Mouse (Mus musculus) retina, postnatal 7 days (tissue): ENCODE data around the gene Gys1.
A peak's percentile ranks its signal among the peaks of the same experiment; 100 is the strongest.
"Not testable (repeated sequence)": the region's sequence is repeated elsewhere in the genome, so short reads cannot be mapped to it uniquely, and the experiment has no call there.

Experiments used
- DNase-seq: peaks from one replicate; pipeline ENCODE4 v3.0.0-alpha.2; 2012; ENCODE audit warnings: low read depth, low spot score

Gys1 gene

DNA sequence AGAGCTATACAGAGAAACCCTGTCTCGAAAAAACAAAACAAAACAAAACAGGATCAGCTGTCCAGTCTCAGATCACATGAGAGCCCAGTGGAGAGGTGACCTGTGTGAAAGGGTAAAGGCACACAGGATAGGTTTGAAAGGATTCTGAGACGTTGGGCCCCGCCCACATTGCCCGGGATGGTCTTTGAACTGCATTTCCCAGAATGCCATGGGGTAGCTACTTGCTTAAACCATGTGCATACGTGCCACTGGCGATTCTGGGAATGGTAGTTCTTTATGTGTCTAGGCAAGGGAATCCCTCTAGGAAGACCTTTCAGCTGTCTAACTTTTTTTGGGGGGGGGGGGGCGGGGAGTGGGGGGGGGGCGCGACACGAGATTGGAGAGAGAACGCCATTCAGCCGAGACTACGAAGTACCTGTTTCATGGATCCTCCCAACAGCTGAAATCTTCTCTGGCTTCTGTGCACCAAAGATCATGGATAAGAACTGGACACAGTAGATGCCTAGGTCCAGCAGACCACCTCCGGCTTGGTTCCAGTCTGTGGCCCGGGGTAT, 46.8 kb downstream of the Gys1 start, which contains the start of gene Tulp2:
Gene Tulp2 (plus strand): TSS at position 504 of the 554 bp plus-strand sequence.
- no peak for DNase-seq

- no peak for DNase-seq
Measured at GRCm38 (mm10) chr7:45482166-45482565, 47.5 kb downstream of the Gys1 start.

DNA sequence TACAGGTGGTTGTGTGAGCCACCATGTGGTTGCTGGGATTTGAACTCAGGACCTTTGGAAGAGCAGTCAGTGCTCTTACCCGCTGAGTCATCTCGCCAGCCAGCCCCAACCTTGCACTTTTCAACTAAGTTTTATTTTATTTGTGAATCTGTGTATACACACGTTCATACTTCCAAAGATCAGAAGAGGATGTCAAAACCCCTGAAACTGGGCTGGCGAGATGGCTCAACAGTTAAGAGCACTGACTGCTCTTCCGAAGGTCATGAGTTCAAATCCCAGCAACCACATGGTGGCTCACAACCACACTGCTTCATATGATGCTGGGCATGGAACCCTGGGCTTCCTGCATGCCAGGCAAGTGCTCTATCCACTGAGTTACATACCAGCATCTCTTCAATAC, 50.3 kb downstream of the Gys1 start:
- not testable (repeated sequence) for DNase-seq

- no peak for DNase-seq
Measured at GRCm38 (mm10) chr7:45486158-45486557, 51.5 kb downstream of the Gys1 start.

DNA sequence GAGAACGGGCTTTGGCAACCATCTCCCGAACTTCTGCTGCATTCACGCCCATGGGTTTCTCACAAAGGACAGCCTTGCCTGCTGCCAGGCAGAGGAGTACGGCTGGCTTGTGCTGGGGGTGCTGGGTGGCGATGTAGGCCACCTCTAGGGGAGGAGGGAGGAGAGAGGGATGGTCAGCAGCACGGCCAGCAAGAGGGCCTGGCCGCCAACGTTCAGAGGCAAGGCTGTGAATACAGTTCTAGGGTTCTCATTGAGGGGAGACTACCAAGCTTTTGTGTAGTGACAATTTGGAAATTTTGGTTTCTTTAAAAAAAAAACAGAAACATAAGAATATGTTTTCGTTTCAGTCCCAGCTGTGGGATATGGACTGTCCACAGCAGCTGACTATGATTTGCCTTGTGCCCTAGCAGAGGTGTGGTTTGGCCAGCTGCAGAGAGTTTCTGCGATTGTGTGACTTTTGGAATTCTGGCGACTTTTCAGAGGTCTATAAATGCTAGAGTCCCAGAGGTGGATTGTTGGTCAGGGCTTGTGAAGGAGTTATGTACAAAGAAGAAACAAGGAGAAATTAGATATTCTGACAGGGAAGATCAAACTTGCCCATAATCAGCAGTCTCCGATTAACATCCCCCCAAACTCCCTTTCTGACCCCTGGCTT, 52.2 kb downstream of the Gys1 start, which contains the start of gene Gm45808:
Gene Gm45808 (minus strand): TSS at position 51 of the 655 bp plus-strand sequence.
- no peak for DNase-seq

DNA sequence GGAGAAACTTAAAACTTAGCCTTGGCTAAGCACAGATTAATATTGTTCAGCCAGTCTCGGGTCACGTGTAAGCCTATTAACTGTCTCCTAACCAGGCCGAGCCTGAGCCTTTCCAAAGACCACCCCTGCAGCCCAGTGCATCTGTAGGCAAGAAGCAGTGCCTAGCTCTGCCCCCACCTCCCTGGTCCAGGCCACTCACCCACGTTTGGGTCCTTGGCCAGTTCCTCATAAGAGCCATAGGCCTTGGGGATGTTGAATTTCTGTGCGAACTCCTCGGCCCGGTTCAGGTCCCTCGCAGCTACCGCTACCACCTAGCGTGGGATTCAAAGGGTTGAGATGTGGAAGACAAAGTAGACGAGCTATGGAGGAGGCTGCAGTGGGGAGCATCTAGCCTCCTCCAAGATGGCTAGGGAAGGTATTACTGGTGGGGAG, 53.2 kb downstream of the Gys1 start:
- no peak for DNase-seq

DNA sequence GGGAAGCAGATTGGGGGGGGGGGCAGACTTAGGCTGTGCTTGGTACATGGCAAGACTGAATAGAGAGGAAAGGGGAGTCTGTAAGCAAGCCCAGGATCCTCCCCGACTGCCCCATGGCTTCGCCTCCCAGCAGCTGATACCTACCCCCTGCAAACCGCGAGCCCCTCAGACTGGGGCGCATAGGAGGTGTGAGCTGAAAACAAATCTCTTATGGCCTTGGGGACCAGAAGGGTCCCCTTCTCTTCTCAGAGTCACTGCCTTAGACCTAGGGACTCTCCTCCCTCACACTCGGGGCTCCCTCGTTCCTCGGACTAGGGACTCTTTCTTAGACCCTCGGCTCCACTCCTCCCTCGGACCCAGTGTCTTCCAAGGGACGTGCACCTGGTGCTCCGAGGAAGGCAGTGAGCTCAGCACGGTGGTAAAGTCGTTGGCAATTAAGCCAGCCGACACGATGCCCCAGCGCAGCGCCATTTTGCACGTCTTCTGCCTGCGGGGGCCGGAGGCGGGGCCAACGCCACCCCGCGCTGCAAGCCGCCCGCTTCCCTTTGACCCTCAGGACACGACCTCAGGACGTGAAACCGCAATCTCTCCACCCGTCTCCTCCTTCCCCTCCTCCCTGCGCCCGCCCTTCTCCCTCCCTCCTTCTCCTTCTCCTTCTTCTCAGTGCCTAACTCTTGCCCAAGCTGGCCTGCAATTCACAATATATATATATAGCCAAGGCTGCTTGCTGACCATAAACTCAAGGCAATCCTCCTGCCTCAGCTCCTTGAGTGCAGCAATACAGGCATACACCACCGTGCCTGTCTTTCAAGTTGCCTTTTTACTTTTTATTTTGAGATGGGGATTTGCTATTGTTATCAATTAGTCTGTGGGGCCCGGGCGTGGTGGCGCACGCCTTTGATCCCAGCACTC, 53.9 kb downstream of the Gys1 start, which contains the start of gene Dhdh:
Gene Dhdh (minus strand): TSS at position 513 of the 912 bp plus-strand sequence.
- peak; percentile 30 for DNase-seq

DNA sequence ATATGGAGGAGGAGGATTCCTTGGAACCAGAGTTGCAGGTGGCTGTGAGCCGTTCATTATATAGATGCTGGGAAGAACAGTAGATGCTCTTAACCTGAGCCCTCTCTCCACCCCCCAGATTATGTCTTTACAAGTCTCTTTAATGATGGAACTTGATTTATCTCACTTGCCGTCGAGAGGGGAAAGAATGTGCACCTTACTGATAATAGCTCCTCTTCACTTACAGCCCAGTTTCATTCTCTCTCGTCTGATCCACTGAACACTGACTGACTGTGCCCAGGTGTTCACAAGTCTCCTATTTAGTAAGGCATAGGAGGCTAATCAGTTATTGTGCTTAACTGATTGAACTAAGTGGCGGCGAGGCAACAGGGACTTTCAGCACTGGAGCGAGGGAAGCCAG, 54.9 kb downstream of the Gys1 start:
- DNase-seq = no peak

DNA sequence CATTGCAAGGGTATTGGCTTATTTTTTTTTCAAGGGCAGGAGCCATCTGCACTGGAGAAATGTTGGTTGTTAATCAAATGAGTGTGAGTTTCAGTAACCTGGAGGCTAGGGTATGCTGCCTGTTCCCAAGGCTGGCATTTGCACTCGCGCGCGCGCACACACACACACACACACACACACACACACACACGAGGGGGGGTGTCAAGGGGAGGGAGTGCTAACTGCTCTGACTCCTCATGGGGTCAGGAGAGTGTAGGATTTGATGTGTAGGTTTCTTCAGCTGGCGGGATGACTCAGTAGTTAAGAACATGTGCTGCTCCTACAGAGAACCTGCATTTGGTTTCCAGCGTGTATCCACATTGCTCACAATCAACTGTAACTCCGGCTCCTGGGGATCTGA, 56.2 kb downstream of the Gys1 start:
- no peak for DNase-seq

DNA sequence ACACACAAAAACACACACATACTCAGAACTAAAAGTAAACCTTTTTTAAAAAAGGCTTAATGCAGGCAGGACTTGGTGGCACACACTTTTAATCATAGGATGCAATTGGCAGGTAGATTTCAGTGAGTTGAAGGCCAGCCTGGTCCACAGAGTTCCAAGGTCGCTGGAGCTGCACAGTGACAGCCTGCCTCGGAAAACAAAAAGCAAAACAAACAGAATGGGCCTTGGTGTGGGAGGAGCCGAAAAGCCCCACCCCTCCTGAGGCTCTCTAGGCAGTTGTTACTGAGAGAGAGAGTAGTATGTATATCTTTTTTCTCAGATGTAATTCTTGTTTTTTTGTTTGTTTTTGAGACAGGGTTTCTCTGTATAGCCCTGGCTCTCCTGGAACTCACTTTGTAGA, 56.6 kb downstream of the Gys1 start:
- DNase-seq = no peak

DNA sequence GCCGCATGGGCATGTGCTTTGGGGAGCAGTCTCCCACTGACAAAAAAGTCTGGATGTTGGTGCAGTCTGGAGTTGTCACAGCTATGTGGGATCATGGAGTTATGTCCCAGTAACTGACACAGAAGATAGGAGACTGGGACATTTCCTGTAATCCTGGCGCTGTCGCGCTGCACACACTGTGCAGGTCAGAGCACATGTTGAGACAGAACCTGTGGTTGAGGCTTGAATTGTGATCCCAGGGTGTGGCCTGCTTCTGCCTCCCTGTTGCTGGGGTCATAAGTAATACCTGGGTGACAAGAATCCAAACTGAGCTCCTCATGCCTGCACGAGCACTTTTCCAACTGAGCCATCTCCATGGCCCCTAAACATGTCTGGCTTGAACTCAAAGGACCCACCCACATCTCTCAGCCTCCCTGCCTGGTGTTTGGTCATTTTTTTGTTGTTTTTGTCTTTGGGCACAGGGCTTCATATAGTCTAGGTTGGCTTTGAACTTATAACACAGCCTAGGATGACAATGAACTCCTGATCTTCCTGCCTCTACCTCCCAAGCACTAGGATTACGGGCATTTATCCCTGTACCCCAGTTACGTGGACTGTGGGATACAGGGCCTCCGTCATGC, 57.7 kb downstream of the Gys1 start:
- DNase-seq = no peak

- DNase-seq = no peak
Measured at GRCm38 (mm10) chr7:45492951-45493350, 58.3 kb downstream of the Gys1 start.

DNA sequence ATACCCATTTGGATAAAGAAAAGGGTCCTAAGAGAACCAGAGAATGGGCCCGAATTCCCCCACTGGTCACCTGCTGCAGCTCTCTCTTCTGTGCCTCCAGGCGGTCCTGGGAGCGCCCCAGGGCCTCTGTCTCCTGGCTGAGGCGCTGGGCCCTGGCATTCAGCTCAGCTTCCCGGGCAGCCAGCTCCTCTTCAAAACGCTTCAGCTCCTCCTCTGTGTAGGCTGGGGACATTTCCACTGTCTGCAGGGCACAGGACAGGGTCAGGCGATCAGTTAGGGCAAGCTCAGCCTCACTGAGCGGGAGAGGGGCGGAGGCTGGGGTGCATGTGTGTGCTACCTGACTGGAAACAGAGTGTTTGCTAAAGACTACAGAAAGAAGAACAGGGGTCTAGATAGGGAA, 59.9 kb downstream of the Gys1 start:
- no peak for DNase-seq

- DNase-seq = no peak
Measured at GRCm38 (mm10) chr7:45498427-45498826, 63.8 kb downstream of the Gys1 start.
